In the genomic region with DNA sequence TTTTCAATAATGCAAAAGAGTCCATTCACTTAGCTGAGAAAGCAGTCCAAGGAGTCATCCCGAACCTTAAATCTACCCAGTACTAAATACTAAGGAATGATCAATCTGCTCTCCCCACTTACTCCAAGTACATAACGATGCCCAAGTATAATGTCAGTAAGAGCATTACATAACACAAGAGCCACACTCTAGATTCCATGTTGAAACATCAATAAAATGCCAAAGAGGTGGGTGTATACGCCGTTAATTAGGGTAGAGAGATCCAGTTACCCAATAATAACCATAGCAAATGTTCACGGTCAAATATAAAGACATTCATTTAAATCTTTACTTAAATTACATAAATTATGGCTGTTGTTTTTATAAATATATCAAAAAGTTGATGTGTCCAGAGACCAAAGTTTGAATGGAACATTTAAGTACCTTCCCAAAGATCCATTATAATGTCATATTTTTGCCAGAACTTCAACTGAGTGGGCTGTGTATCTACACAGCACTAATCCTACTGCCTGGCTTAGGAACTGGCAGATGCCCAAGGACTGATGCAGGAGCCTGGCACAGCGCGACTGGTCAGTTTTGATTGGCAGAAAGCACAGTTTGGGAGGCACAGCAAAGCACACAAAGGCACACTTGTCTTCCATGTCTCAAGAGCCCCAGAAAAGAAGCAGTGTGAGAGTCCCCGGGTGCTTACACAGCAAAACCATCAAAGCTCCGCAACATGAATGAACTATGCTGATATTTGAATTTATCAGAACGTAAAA, we compare ENCODE assay signal across 7 mouse cellular contexts. TPM values are rescaled to one million over a fixed set of nuclear protein-coding genes. Genes with fewer than 3 reads are reported as not detected.
DNase-seq lines count a peak whose midpoint lies in the region; ATAC-seq and TF ChIP-seq lines count a peak whose summit lies in the region.

No protein-coding gene starts in this region.

- DNase-seq in retina, postnatal 1 day = peak; percentile 93
- no peak for DNase-seq in retina, embryonic 14.5 days (ENCODE audit: low spot score)
- DNase-seq in cerebellum, postnatal 10 days = peak; percentile 93 to 95
- DNase-seq in gastrocnemius, postnatal 25 days = peak; percentile 46
- peak; percentile 73 for DNase-seq in limb, embryonic 14.5 days (ENCODE audit: low spot score)
- DNase-seq in right cerebral cortex, postnatal 14 days = peak; percentile 34

- no peak overlapping the region for H3K4me2 ChIP-seq in limb, embryonic 14.5 days (replicated peaks; ENCODE audit: low read depth, low read length, severe bottlenecking)

- no peaks in the 10 kb centered on the region for H3K36me3 ChIP-seq in limb, embryonic 14.5 days (ENCODE audit: control insufficient read depth, insufficient read depth, low read length)

- no peaks in the 10 kb centered on the region for H3K9me3 ChIP-seq in limb, embryonic 14.5 days (ENCODE audit: control insufficient read depth, low read length)

- no peaks in the 10 kb centered on the region for H3K27me3 ChIP-seq in limb, embryonic 14.5 days (ENCODE audit: control insufficient read depth, insufficient read depth, low read length)

- TF ChIP-seq POLR2A in limb, embryonic 14.5 days (IDR thresholded peaks at IDR 0.05; ENCODE audit: borderline replicate concordance, extremely low read depth, insufficient read depth, insufficient read length) = no peak

- peak overlapping the region; percentile 53; the same call in 1 of the 2 replicates for H3K27ac ChIP-seq in limb, embryonic 14.5 days (replicated peaks; ENCODE audit: low read depth, low read length)

- H3K4me1 ChIP-seq in limb, embryonic 14.5 days (ENCODE audit: control insufficient read depth, insufficient read depth, low read length) = peaks cover 12% of the 10 kb centered on the region

- WGBS in limb, embryonic 14.5 days = 50% methylated on average over 10 of the region's 10 CpGs

- no peak overlapping the region for H3K9ac ChIP-seq in limb, embryonic 14.5 days (ENCODE audit: low read depth, low read length, severe bottlenecking)

- peak; percentile 72 for ATAC-seq in limb, embryonic 14.5 days (ENCODE audit: low FRiP score, low read depth)
- no peak for ATAC-seq in erythroid progenitor cell, adult 5-6 weeks (replicated peaks; ENCODE audit: low FRiP score, poor library complexity, severe bottlenecking)

- no peak overlapping the region for H3K4me3 ChIP-seq in limb, embryonic 14.5 days (replicated peaks; ENCODE audit: low read length)

RNA-seq across cellular contexts. Expression of gene 1190002N15Rik, which starts 55.5 kb away (rescaled TPM):
- 1 to 10 TPM; 5.3 to 5.4 TPM for total RNA-seq in gastrocnemius, postnatal 25 days (2021)
- polyA plus RNA-seq in limb, embryonic 14.5 days (2012; rRNA removed) = 53.2 and 66.2 TPM in 2 replicates
- 47.7 and 67.4 TPM in 2 replicates for polyA plus RNA-seq in limb, embryonic 14.5 days (2014; fragmentation: Nextera tagmentation; extraction: Ambion mirVana)
- 15.9 and 16.8 TPM in 2 replicates for total RNA-seq in erythroid progenitor cell, adult 5-6 weeks (2015; ENCODE audit: low replicate concordance)
- total RNA-seq in erythroid progenitor cell, adult 5-6 weeks (2017; ENCODE audit: low replicate concordance) = 15.0 and 16.0 TPM in 2 replicates
